Mouse (Mus musculus) ES-CJ7 (cell line): ENCODE results near the gene Kcnk3.

Experiments
- DNase-seq: peaks from one replicate; pipeline ENCODE4 v3.0.0; 2011; ENCODE audit warnings: low read depth, low spot score

Gene Kcnk3

GRCm38 (mm10) chr5:30588301-30588968, 465 bp downstream of the Kcnk3 start:
- DNase-seq: peak; percentile 51

- DNase-seq: no peak
Observed at GRCm38 (mm10) chr5:30589069-30589468, 1.1 kb downstream of the Kcnk3 start.

GRCm38 (mm10) chr5:30589546-30589945, 1.6 kb downstream of the Kcnk3 start:
- DNase-seq: no peak

GRCm38 (mm10) chr5:30590231-30590630, 2.3 kb downstream of the Kcnk3 start:
- DNase-seq: no peak

- DNase-seq: no peak
Observed at GRCm38 (mm10) chr5:30591205-30591731, 3.3 kb downstream of the Kcnk3 start.

- no peak for DNase-seq
Observed at GRCm38 (mm10) chr5:30591786-30592185, 3.8 kb downstream of the Kcnk3 start.

- DNase-seq: no peak
Observed at GRCm38 (mm10) chr5:30592279-30592980, 4.5 kb downstream of the Kcnk3 start.

- DNase-seq: no peak
Observed at GRCm38 (mm10) chr5:30593360-30593759, 5.4 kb downstream of the Kcnk3 start.

- no peak for DNase-seq
Observed at GRCm38 (mm10) chr5:30593811-30594504, 6.0 kb downstream of the Kcnk3 start.

GRCm38 (mm10) chr5:30594953-30595560, 7.1 kb downstream of the Kcnk3 start:
- DNase-seq: no peak

GRCm38 (mm10) chr5:30601397-30601796, 13.4 kb downstream of the Kcnk3 start:
- DNase-seq: no peak

- no peak for DNase-seq
Observed at GRCm38 (mm10) chr5:30603255-30603654, 15.3 kb downstream of the Kcnk3 start.

GRCm38 (mm10) chr5:30603926-30604325, 16.0 kb downstream of the Kcnk3 start:
- no peak for DNase-seq

- DNase-seq: no peak
Observed at GRCm38 (mm10) chr5:30604769-30605188, 16.8 kb downstream of the Kcnk3 start.

- DNase-seq: no peak
Observed at GRCm38 (mm10) chr5:30605649-30606048, 17.7 kb downstream of the Kcnk3 start.

GRCm38 (mm10) chr5:30606424-30607073, 18.6 kb downstream of the Kcnk3 start:
- no peak for DNase-seq

- peak; percentile 44 for DNase-seq
Observed at GRCm38 (mm10) chr5:30609094-30609493, 21.1 kb downstream of the Kcnk3 start.

GRCm38 (mm10) chr5:30609918-30610645, 22.1 kb downstream of the Kcnk3 start:
- DNase-seq: no peak

- peak; percentile 76 for DNase-seq
Observed at GRCm38 (mm10) chr5:30611091-30611490, 23.1 kb downstream of the Kcnk3 start.

- DNase-seq: peak; percentile 96
Observed at GRCm38 (mm10) chr5:30611689-30612088, 23.7 kb downstream of the Kcnk3 start.

- DNase-seq: no peak
Observed at GRCm38 (mm10) chr5:30612575-30612974, 24.6 kb downstream of the Kcnk3 start.
